Mouse (Mus musculus) adrenal gland, adult 10 weeks (tissue): Measurements from ENCODE around the gene Frem2. TPM values are rescaled to one million over a fixed set of nuclear protein-coding genes. Genes with fewer than 3 reads are reported as not detected.

Experiments used
- polyA plus RNA-seq: library from polyadenylated mRNA; stranded (reverse); fragments of 350-450 nt; fragmentation: Illumina TruSeq; extraction: RNeasy Lipid Tissue Mini Kit (QIAGEN cat#74804); gene quantifications from one replicate; pipeline ENCODE4 v1.2.3, GENCODE M21; 2014; ENCODE audit warnings: low read depth, low replicate concordance

Gene Frem2
- 0.06 TPM for polyA plus RNA-seq

GRCm38 (mm10) chr3:53656878-53657561 lies at the start of gene Frem2:
Frem2 (minus strand) TSS chr3:53657355.

GRCm38 (mm10) chr3:53488353-53488752 lies 168.8 kb downstream of the Frem2 start, which contains the start of gene Stoml3:
Stoml3 (plus strand) TSS chr3:53488653.

Other genes with a start within 250 kb of the Frem2 start
- 13.9 TPM for gene Nhlrc3, start 194.0 kb downstream of the Frem2 start, polyA plus RNA-seq
- gene Proser1, start 193.7 kb downstream of the Frem2 start, polyA plus RNA-seq: 16.5 TPM
- not detected for gene Stoml3, start 168.7 kb downstream of the Frem2 start, polyA plus RNA-seq
- gene Gm10985, start 187.7 kb upstream of the Frem2 start, polyA plus RNA-seq: not detected
- gene Ufm1, start 206.5 kb upstream of the Frem2 start, polyA plus RNA-seq: 288 TPM